Mouse (Mus musculus): ENCODE data around the gene Col13a1. TPM values are rescaled to one million over a fixed set of nuclear protein-coding genes. Genes with fewer than 3 reads are reported as not detected.

Col13a1 gene
- polyA plus RNA-seq, 1 experiment from 2014 or later: 6.0 TPM

DNA sequence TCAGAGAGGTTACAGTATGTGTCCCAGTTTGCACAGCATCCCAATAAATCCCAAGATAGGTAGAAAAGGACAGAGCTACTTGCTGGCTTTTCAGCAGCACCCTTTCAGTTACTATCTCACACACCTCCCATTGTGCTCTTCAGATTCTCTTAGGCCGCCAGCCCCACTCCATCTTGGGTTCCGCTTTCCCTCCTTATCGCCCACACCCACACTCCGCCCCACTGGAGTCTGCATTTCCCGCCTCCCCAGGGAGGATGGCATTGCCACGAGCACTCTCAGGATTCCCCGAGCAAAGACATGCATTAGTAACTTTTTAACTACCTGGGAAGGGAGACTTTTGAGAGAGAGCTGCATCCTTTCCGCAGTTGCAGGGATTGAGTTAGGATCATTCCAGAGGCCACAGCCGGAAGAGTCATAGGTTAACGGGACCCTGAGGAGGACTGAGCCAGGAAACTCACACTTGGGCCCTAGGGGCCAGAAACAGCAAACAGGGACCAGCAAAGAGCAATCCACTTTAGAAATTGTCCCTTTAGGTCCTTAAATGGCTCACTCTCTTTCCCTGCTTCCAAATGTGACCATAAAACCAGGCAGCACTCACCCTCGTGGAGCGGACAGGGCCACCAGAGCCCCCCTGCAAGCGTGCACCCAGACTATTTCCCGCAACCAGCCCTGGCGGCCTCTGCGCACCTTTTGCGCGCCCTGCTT is 1.4 kb downstream of the Col13a1 start:
- no peak for ATAC-seq (replicated peaks; ENCODE audit: low FRiP score, low TSS enrichment, low read depth)
- peak; percentile 59 for DNase-seq (ENCODE audit: low spot score)
- 6% methylated on average over 18 of the region's 18 CpGs for WGBS

DNA sequence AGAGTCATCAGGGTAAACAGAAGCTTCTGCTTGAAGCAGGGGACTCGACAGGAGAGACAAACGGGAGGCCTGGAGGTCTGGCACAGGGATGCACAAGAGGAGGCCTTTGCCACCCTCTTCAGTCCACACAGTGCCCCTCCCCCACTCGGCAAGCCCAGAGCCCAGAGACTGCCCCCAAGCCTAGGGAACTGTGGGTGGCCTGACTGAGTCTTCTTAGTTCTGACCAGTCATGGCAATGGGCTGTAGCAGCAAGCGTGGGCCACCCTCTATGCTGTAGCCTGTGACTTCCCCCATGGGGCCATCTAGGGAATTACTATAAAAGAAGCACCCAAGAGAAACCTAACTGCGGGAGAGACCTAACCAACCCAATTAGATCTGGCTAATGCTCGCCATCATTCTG is 1.9 kb downstream of the Col13a1 start:
- WGBS: 9% methylated on average over 6 of the region's 6 CpGs
- H3K9me3 ChIP-seq (ENCODE audit: control insufficient read depth, low read length): no peaks in the 10 kb centered on the region
- no peak overlapping the region for H3K27ac ChIP-seq (ENCODE audit: low read depth)
- ATAC-seq (replicated peaks; ENCODE audit: low FRiP score, low TSS enrichment, low read depth) (peak; percentile 54), DNase-seq (ENCODE audit: low spot score) (peak; percentile 73)
- H3K36me3 ChIP-seq (ENCODE audit: control insufficient read depth, insufficient read depth, low read length): no peaks in the 10 kb centered on the region
- peak overlapping the region; percentile 87 for H3K4me2 ChIP-seq (ENCODE audit: low read length)
- peak overlapping the region; percentile 53 for H3K4me3 ChIP-seq (ENCODE audit: low read depth, low read length)
- H3K9ac ChIP-seq (ENCODE audit: low read length): no peak overlapping the region
- peaks cover 5% of the 10 kb centered on the region; the same call in 1 of the 2 replicates for H3K4me1 ChIP-seq (replicated peaks; ENCODE audit: control insufficient read depth, insufficient read depth, low read length)
- peaks cover 43% of the 10 kb centered on the region for H3K27me3 ChIP-seq (replicated peaks; ENCODE audit: control insufficient read depth, insufficient read depth, low read length)

More for the DNA sequence above, 1.4 kb downstream of the Col13a1 start:
- Histone ChIP-seq H3K36me3 (ENCODE audit: control insufficient read depth, insufficient read depth, low read length) (no peaks in the 10 kb centered on the region), H3K27ac (ENCODE audit: low read depth) (no peak overlapping the region), H3K4me3 (ENCODE audit: low read depth, low read length) (peak overlapping the region; percentile 53), H3K9ac (ENCODE audit: low read length) (peak overlapping the region; percentile 41), H3K4me1 (replicated peaks; ENCODE audit: control insufficient read depth, insufficient read depth, low read length) (peaks cover 5% of the 10 kb centered on the region; the same call in 1 of the 2 replicates), H3K27me3 (replicated peaks; ENCODE audit: control insufficient read depth, insufficient read depth, low read length) (peaks cover 43% of the 10 kb centered on the region), H3K9me3 (ENCODE audit: control insufficient read depth, low read length) (no peaks in the 10 kb centered on the region), H3K4me2 (ENCODE audit: low read length) (peak overlapping the region; percentile 87)

DNA sequence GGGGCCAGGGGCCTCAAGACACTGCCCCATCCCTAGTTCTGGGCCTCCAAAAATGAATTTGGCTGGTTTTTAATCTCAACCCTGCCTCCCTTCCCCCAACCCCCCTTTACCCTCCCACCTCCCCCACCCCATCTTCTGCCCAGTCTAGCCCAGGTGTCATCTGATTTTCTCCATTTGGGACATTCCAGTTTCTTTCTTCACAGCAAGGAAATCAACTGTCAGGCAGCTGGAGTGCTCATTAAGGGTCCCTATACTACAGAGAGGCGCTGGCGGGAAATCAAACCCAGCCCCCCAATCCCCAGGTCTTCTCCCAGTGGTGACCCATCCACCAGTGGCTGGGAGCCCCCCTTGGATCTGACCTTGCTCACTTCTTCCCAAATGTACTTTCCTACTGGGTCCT is 4.3 kb downstream of the Col13a1 start:
- Histone ChIP-seq H3K9me3 (ENCODE audit: control insufficient read depth, low read length) (no peaks in the 10 kb centered on the region), H3K4me2 (ENCODE audit: low read length) (no peak overlapping the region), H3K4me1 (replicated peaks; ENCODE audit: control insufficient read depth, insufficient read depth, low read length) (peaks cover 5% of the 10 kb centered on the region; the same call in 1 of the 2 replicates), H3K27ac (ENCODE audit: low read depth) (no peak overlapping the region), H3K4me3 (ENCODE audit: low read depth, low read length) (no peak overlapping the region), H3K27me3 (replicated peaks; ENCODE audit: control insufficient read depth, insufficient read depth, low read length) (peaks cover 37% of the 10 kb centered on the region), H3K9ac (ENCODE audit: low read length) (no peak overlapping the region), H3K36me3 (ENCODE audit: control insufficient read depth, insufficient read depth, low read length) (no peaks in the 10 kb centered on the region)
- no peak for DNase-seq (ENCODE audit: low spot score)
- ATAC-seq (replicated peaks; ENCODE audit: low FRiP score, low TSS enrichment, low read depth): no peak
- WGBS: 87% methylated on average over 2 of the region's 2 CpGs

DNA sequence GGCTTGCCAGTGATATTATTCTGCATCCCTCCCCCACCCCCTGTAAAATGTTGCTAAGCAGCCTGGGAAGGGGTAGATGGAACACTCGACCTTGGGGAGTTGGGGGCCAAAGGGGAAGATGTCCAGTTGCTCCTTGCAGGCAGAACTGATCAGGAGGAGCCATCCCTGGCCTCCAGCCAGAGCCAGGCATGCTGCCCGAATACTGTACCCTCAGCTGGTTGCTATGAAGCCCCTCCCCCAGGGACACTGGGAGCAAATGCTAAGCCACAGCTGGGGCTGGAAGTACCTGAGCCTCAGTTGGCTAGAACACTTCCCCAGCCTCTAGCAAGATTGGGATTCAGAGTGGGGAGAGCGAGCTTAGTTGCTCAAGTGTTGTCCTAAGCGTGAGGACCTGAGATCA is 6.9 kb downstream of the Col13a1 start:
- Histone ChIP-seq H3K4me3 (ENCODE audit: low read depth, low read length) (no peak overlapping the region), H3K9me3 (ENCODE audit: control insufficient read depth, low read length) (no peaks in the 10 kb centered on the region), H3K4me1 (replicated peaks; ENCODE audit: control insufficient read depth, insufficient read depth, low read length) (0 out of 2 replicates have a peak, but pooled peaks cover 5% of the 10 kb centered on the region), H3K4me2 (ENCODE audit: low read length) (no peak overlapping the region), H3K36me3 (ENCODE audit: control insufficient read depth, insufficient read depth, low read length) (no peaks in the 10 kb centered on the region), H3K9ac (ENCODE audit: low read length) (no peak overlapping the region), H3K27me3 (replicated peaks; ENCODE audit: control insufficient read depth, insufficient read depth, low read length) (peaks cover 15% of the 10 kb centered on the region; the same call in 1 of the 2 replicates), H3K27ac (ENCODE audit: low read depth) (no peak overlapping the region)
- ATAC-seq (replicated peaks; ENCODE audit: low FRiP score, low TSS enrichment, low read depth): no peak
- no peak for DNase-seq (ENCODE audit: low spot score)
- 25% methylated on average over 4 of the region's 4 CpGs for WGBS

DNA sequence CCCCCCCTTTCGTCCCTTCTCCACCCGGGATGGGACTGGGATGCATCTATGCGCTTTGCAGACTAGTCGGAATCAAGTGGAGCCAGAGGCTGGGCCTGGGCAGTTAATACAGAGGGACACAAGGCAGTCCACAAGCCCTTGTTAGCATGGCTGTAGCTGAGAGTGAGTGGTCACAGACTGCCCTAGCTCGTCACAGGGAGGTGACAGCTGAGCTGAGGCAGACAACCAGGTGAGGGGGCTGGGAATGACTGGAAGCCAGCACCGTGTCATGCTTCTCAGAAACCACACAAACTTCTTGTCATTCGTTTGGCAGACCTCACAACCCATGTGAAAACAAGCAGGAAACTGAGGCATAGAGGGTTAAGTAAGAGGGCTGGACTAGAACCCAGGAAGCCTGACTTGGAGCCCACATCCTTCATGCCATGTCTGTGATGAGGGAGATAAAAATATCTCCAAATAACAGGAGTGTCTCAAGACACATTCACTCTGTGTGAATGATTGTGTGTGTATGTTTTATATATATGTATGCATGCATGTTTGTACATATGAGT is 10.8 kb downstream of the Col13a1 start:
- Histone ChIP-seq H3K4me2 (ENCODE audit: low read length) (no peak overlapping the region), H3K9me3 (ENCODE audit: control insufficient read depth, low read length) (no peaks in the 10 kb centered on the region), H3K9ac (ENCODE audit: low read length) (no peak overlapping the region), H3K27ac (ENCODE audit: low read depth) (no peak overlapping the region), H3K36me3 (ENCODE audit: control insufficient read depth, insufficient read depth, low read length) (no peaks in the 10 kb centered on the region), H3K27me3 (replicated peaks; ENCODE audit: control insufficient read depth, insufficient read depth, low read length) (no peaks in the 10 kb centered on the region; the same call in 1 of the 2 replicates), H3K4me3 (ENCODE audit: low read depth, low read length) (no peak overlapping the region), H3K4me1 (replicated peaks; ENCODE audit: control insufficient read depth, insufficient read depth, low read length) (peaks cover 8% of the 10 kb centered on the region)
- ATAC-seq (replicated peaks; ENCODE audit: low FRiP score, low TSS enrichment, low read depth) (no peak), DNase-seq (ENCODE audit: low spot score) (no peak)
- 68% methylated on average over 7 of the region's 7 CpGs for WGBS

DNA sequence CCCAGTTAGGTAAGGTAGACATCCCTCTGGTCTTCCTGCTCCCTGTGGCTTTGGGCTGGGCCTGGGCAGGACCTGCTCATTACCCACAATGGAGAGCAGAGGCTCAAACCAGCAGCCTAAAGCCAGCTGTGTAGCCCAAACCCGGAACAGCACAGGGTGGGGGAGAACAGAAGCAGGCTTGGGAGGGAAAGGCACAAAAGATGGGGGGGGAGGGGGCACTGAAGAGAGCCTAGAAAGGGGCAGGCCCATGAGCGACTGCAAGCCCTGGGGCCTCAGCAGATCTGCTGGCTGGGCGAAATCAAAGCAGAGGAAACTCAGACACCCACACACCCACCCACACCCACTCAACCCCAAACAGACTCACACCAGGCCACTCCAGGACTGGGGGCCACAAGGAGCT is 11.7 kb downstream of the Col13a1 start:
- Histone ChIP-seq H3K27ac (ENCODE audit: low read depth) (no peak overlapping the region), H3K4me3 (ENCODE audit: low read depth, low read length) (no peak overlapping the region), H3K9ac (ENCODE audit: low read length) (no peak overlapping the region), H3K36me3 (ENCODE audit: control insufficient read depth, insufficient read depth, low read length) (no peaks in the 10 kb centered on the region), H3K9me3 (ENCODE audit: control insufficient read depth, low read length) (no peaks in the 10 kb centered on the region), H3K4me1 (replicated peaks; ENCODE audit: control insufficient read depth, insufficient read depth, low read length) (peaks cover 8% of the 10 kb centered on the region), H3K27me3 (replicated peaks; ENCODE audit: control insufficient read depth, insufficient read depth, low read length) (no peaks in the 10 kb centered on the region; the same call in 1 of the 2 replicates), H3K4me2 (ENCODE audit: low read length) (no peak overlapping the region)
- ATAC-seq (replicated peaks; ENCODE audit: low FRiP score, low TSS enrichment, low read depth) (no peak), DNase-seq (ENCODE audit: low spot score) (no peak)
- 59% methylated on average over 3 of the region's 3 CpGs for WGBS

DNA sequence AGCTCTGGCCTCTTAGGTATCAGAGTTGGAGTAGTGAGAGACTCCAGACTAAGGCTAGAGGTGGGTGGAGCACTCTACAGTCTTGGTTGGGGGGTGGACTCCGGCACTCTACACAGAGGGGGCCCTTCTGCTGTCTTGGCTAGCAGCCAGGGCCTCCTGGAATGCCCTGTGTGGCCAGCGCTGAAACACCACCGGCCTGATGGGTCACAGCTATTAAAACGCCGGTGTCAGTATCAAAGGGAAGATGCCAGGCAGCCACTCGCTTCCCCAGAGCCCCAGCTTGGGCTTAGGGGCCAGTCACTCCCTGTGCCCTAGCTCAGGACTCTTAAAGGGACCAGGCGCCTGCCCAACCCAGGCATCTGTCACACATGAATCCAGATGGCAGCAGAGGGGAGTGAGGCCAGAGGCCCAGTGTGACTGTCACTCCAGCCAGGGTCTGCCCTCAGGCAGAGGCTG is 13.5 kb downstream of the Col13a1 start:
- H3K4me2 ChIP-seq (ENCODE audit: low read length): no peak overlapping the region
- ATAC-seq (replicated peaks; ENCODE audit: low FRiP score, low TSS enrichment, low read depth) (no peak), DNase-seq (ENCODE audit: low spot score) (no peak)
- H3K27me3 ChIP-seq (replicated peaks; ENCODE audit: control insufficient read depth, insufficient read depth, low read length): no peaks in the 10 kb centered on the region
- H3K9ac ChIP-seq (ENCODE audit: low read length): no peak overlapping the region
- 18% methylated on average over 7 of the region's 7 CpGs for WGBS
- H3K27ac ChIP-seq (ENCODE audit: low read depth): no peak overlapping the region
- H3K9me3 ChIP-seq (ENCODE audit: control insufficient read depth, low read length): no peaks in the 10 kb centered on the region
- H3K4me1 ChIP-seq (replicated peaks; ENCODE audit: control insufficient read depth, insufficient read depth, low read length): peaks cover 8% of the 10 kb centered on the region
- no peaks in the 10 kb centered on the region for H3K36me3 ChIP-seq (ENCODE audit: control insufficient read depth, insufficient read depth, low read length)
- H3K4me3 ChIP-seq (ENCODE audit: low read depth, low read length): no peak overlapping the region

DNA sequence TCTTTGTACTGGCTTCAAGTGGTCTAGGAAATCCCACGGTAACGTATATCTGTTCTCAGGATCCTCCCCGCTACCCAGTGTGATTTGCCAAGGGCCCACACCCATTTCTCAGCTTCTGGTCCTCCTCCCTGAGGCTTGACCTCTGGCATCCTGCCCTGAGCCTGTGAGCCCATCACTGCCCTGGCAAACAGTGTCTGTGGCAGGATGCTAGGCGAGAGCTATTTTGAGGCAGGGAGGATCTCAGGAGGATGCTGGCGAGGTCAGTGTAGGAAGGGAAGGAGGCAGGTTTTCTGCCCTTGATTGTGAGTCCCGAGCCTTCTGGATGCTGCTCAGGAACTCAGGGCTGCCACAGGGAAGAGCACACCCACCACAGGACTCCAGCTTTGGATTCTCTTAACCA is 22.2 kb downstream of the Col13a1 start:
- no peak for DNase-seq (ENCODE audit: low spot score)
- Histone ChIP-seq H3K4me1 (replicated peaks; ENCODE audit: control insufficient read depth, insufficient read depth, low read length) (no peaks in the 10 kb centered on the region), H3K27ac (ENCODE audit: low read depth) (no peak overlapping the region), H3K4me2 (ENCODE audit: low read length) (no peak overlapping the region), H3K36me3 (ENCODE audit: control insufficient read depth, insufficient read depth, low read length) (no peaks in the 10 kb centered on the region), H3K4me3 (ENCODE audit: low read depth, low read length) (no peak overlapping the region), H3K9ac (ENCODE audit: low read length) (no peak overlapping the region), H3K9me3 (ENCODE audit: control insufficient read depth, low read length) (no peaks in the 10 kb centered on the region), H3K27me3 (replicated peaks; ENCODE audit: control insufficient read depth, insufficient read depth, low read length) (no peaks in the 10 kb centered on the region)
- no peak for ATAC-seq (replicated peaks; ENCODE audit: low FRiP score, low TSS enrichment, low read depth)
- WGBS: 67% methylated on average over 6 of the region's 6 CpGs

Measured in intestine, embryonic 14.5 days (tissue).